Mouse (Mus musculus): Measurements from ENCODE around the gene Hcn1.

DNA sequence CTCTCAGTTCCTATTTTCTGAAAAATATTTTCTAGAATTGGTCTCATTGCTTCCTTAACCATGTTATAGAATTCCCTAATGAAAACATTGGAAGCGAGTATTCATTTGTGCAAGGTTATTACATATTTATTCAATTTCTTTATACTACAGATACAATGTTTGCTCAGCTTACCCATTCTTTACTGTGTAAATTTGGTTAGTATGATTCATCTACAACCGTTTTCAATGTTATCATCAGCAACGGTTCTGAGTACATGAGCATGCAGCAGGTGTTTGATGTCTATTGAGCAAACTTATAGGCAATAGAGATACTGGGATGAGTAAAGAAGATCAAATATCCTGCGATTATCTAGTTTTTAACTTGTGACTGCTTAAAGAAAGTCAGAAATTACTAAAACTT, 327.6 kb downstream of the Hcn1 start:
- TF ChIP-seq POLR2A (IDR thresholded peaks at IDR 0.05; ENCODE audit: low read depth, low read length) (no peak), CTCF (IDR thresholded peaks at IDR 0.05; ENCODE audit: extremely low read depth, insufficient read depth, insufficient read length, insufficient replicate concordance) (no peak)
